Mouse (Mus musculus): ENCODE data around the gene Exoc4. TPM values are rescaled to one million over a fixed set of nuclear protein-coding genes. Genes with fewer than 3 reads are reported as not detected.

Gene Exoc4
- polyA plus RNA-seq (2017; shearing (Covaris generic)): 73.7 TPM

DNA sequence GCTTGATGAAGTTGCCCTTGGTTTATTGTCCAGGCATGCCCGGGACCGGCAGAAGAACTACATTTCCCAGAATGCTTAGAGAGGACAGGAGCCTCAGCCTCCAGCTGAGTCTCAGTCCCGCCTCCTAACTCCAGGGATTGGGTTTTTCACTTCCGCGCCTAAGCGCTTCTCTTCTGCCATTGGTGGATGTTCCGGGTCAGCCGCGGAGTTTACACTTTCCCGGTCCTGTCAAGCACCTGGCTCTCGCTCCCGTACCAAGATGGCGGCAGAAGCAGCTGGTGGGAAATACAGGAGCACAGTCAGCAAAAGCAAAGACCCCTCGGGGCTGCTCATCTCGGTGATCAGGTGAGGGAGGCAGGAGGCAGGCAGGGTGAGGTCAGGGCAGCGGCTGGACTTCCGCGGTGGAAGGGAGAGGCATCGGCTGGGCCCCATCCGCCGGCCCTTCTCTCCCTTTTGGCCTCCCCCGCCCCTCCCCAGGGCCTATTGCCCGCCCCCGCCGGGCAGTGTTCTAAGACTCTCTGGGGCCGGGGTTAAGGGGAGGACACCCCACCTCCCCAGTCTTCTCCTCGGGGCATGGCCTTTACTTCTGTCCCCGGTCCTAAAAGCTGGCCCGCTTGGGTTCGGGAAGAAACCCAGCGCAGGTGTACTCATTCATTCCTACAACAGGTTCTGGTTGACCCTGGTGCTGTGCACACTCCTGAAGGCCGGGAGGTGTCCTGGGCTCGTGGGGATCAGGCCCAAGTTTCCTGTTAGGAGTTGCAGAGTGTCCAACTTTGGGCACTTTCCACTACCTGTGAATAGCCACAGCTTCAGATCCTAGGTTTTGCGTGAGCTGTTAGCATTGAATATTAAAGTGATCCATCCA lies at the start of gene Exoc4:
Gene Exoc4, plus strand, starts transcription at position 192 of the 865 bp plus-strand sequence.

Other genes with a start within 250 kb of the Exoc4 start
- gene Chchd3, start 188.8 kb upstream of the Exoc4 start, polyA plus RNA-seq (2017; shearing (Covaris generic)): 77.5 TPM

Data from effector memory CD4-positive, alpha-beta T cell, adult 5 months (primary cell).